Mouse (Mus musculus) small intestine, adult 2 months (tissue): Measurements from ENCODE around the gene Fam114a2.

Source experiments
- CTCF ChIP-seq: fragments of 200-500 bp; IDR thresholded peaks from 2 replicates; pipeline ENCODE4 v1.5.1; 2012; ENCODE audit warnings: low read depth, mild to moderate bottlenecking, control low read depth, inconsistent platforms, low read length, moderate library complexity, mixed read lengths; ENCODE audit not compliant: insufficient replicate concordance, insufficient read length; ENCODE audit errors: extremely low read depth
- POLR2A ChIP-seq: fragments of 200-500 bp; IDR thresholded peaks from 2 replicates; pipeline ENCODE4 v1.6.1; 2012; ENCODE audit warnings: low read depth, mild to moderate bottlenecking, control low read depth, inconsistent platforms, low read length, moderate library complexity

- TF ChIP-seq CTCF (no peak), POLR2A (no peak)
These were observed 20.2 kb downstream of the Fam114a2 start for GRCm38 (mm10) chr11:57498215-57498614.
